Mouse (Mus musculus): ENCODE measurements around the gene Cacna2d1.

GRCm38 (mm10) chr5:16373966-16374365, 439.5 kb downstream of the Cacna2d1 start:
- no peak for TF ChIP-seq CTCF (conservative IDR thresholded peaks at IDR 0.05; ENCODE audit: low read length)
- no peak for TF ChIP-seq POU5F1 (IDR thresholded peaks at IDR 0.05; ENCODE audit: borderline replicate concordance, low read length)
- TF ChIP-seq NANOG (IDR thresholded peaks at IDR 0.05; ENCODE audit: borderline replicate concordance, low read length): no peak

All from E14TG2a.4 (cell line).